Mouse (Mus musculus): Measurements from ENCODE around the gene Ppp1r9a. TPM values are rescaled to one million over a fixed set of nuclear protein-coding genes. Genes with fewer than 3 reads are reported as not detected.
A peak's percentile ranks its signal among the peaks of the same experiment; 100 is the strongest.

The Ppp1r9a gene
- polyA plus RNA-seq, 1 experiment from 2014 or later: 7.5 TPM

GRCm38 (mm10) chr6:4973337-4973736 lies 70.6 kb downstream of the Ppp1r9a start:
- H3K9ac ChIP-seq (ENCODE audit: low read depth, low read length): no peak overlapping the region
- ATAC-seq: peak; percentile 56
- 86% methylated on average over 10 of the region's 10 CpGs for WGBS
- no peaks in the 10 kb centered on the region for H3K27me3 ChIP-seq (replicated peaks; ENCODE audit: control insufficient read depth, insufficient read depth, low read length)
- H3K4me3 ChIP-seq (ENCODE audit: low read length): no peak overlapping the region
- no peaks in the 10 kb centered on the region for H3K36me3 ChIP-seq (ENCODE audit: control insufficient read depth, insufficient read depth, low read length)
- no peaks in the 10 kb centered on the region for H3K4me1 ChIP-seq (ENCODE audit: control insufficient read depth, insufficient read depth, low read length)
- no peak overlapping the region for H3K27ac ChIP-seq (ENCODE audit: low read length)
- no peak overlapping the region for H3K4me2 ChIP-seq (ENCODE audit: low read depth, low read length)
- no peaks in the 10 kb centered on the region for H3K9me3 ChIP-seq (ENCODE audit: control insufficient read depth, low read length)

- ATAC-seq: no peak
- Histone ChIP-seq H3K4me2 (ENCODE audit: low read depth, low read length) (no peak overlapping the region), H3K27ac (ENCODE audit: low read length) (no peak overlapping the region), H3K4me3 (ENCODE audit: low read length) (no peak overlapping the region), H3K4me1 (ENCODE audit: control insufficient read depth, insufficient read depth, low read length) (no peaks in the 10 kb centered on the region), H3K27me3 (replicated peaks; ENCODE audit: control insufficient read depth, insufficient read depth, low read length) (no peaks in the 10 kb centered on the region), H3K9ac (ENCODE audit: low read depth, low read length) (no peak overlapping the region), H3K9me3 (ENCODE audit: control insufficient read depth, low read length) (no peaks in the 10 kb centered on the region), H3K36me3 (ENCODE audit: control insufficient read depth, insufficient read depth, low read length) (no peaks in the 10 kb centered on the region)
- 93% methylated on average over 4 of the region's 4 CpGs for WGBS
Observed at GRCm38 (mm10) chr6:4977515-4977914, 74.8 kb downstream of the Ppp1r9a start.

- H3K27ac ChIP-seq (ENCODE audit: low read length): no peak overlapping the region
- 82% methylated on average over 2 of the region's 2 CpGs for WGBS
- H3K9me3 ChIP-seq (ENCODE audit: control insufficient read depth, low read length): no peaks in the 10 kb centered on the region
- H3K4me2 ChIP-seq (ENCODE audit: low read depth, low read length): no peak overlapping the region
- H3K4me1 ChIP-seq (ENCODE audit: control insufficient read depth, insufficient read depth, low read length): no peaks in the 10 kb centered on the region
- no peaks in the 10 kb centered on the region for H3K27me3 ChIP-seq (replicated peaks; ENCODE audit: control insufficient read depth, insufficient read depth, low read length)
- no peak for ATAC-seq
- no peaks in the 10 kb centered on the region for H3K36me3 ChIP-seq (ENCODE audit: control insufficient read depth, insufficient read depth, low read length)
- H3K4me3 ChIP-seq (ENCODE audit: low read length): no peak overlapping the region
- no peak overlapping the region for H3K9ac ChIP-seq (ENCODE audit: low read depth, low read length)
Observed at GRCm38 (mm10) chr6:4978249-4978648, 75.5 kb downstream of the Ppp1r9a start.

- Histone ChIP-seq H3K9ac (ENCODE audit: low read depth, low read length) (no peak overlapping the region), H3K4me3 (ENCODE audit: low read length) (no peak overlapping the region), H3K27ac (ENCODE audit: low read length) (no peak overlapping the region), H3K9me3 (ENCODE audit: control insufficient read depth, low read length) (no peaks in the 10 kb centered on the region), H3K4me1 (ENCODE audit: control insufficient read depth, insufficient read depth, low read length) (no peaks in the 10 kb centered on the region), H3K27me3 (replicated peaks; ENCODE audit: control insufficient read depth, insufficient read depth, low read length) (no peaks in the 10 kb centered on the region), H3K36me3 (ENCODE audit: control insufficient read depth, insufficient read depth, low read length) (no peaks in the 10 kb centered on the region), H3K4me2 (ENCODE audit: low read depth, low read length) (no peak overlapping the region)
- ATAC-seq: no peak
Observed at GRCm38 (mm10) chr6:4978897-4979296, 76.2 kb downstream of the Ppp1r9a start.

- no peaks in the 10 kb centered on the region for H3K4me1 ChIP-seq (ENCODE audit: control insufficient read depth, insufficient read depth, low read length)
- H3K27ac ChIP-seq (ENCODE audit: low read length): no peak overlapping the region
- no peak for ATAC-seq
- H3K9me3 ChIP-seq (ENCODE audit: control insufficient read depth, low read length): no peaks in the 10 kb centered on the region
- H3K4me2 ChIP-seq (ENCODE audit: low read depth, low read length): no peak overlapping the region
- H3K4me3 ChIP-seq (ENCODE audit: low read length): no peak overlapping the region
- H3K27me3 ChIP-seq (replicated peaks; ENCODE audit: control insufficient read depth, insufficient read depth, low read length): no peaks in the 10 kb centered on the region
- 81% methylated on average over 3 of the region's 3 CpGs for WGBS
- H3K36me3 ChIP-seq (ENCODE audit: control insufficient read depth, insufficient read depth, low read length): no peaks in the 10 kb centered on the region
- no peak overlapping the region for H3K9ac ChIP-seq (ENCODE audit: low read depth, low read length)
Observed at GRCm38 (mm10) chr6:4980113-4980512, 77.4 kb downstream of the Ppp1r9a start.

GRCm38 (mm10) chr6:4982686-4983162 lies 80.0 kb downstream of the Ppp1r9a start:
- H3K9me3 ChIP-seq (ENCODE audit: control insufficient read depth, low read length): no peaks in the 10 kb centered on the region
- H3K9ac ChIP-seq (ENCODE audit: low read depth, low read length): no peak overlapping the region
- H3K4me1 ChIP-seq (ENCODE audit: control insufficient read depth, insufficient read depth, low read length): no peaks in the 10 kb centered on the region
- H3K27me3 ChIP-seq (replicated peaks; ENCODE audit: control insufficient read depth, insufficient read depth, low read length): no peaks in the 10 kb centered on the region
- no peak overlapping the region for H3K27ac ChIP-seq (ENCODE audit: low read length)
- H3K36me3 ChIP-seq (ENCODE audit: control insufficient read depth, insufficient read depth, low read length): no peaks in the 10 kb centered on the region
- WGBS: 44% methylated on average over 9 of the region's 9 CpGs
- H3K4me3 ChIP-seq (ENCODE audit: low read length): no peak overlapping the region
- peak; percentile 88 for ATAC-seq
- H3K4me2 ChIP-seq (ENCODE audit: low read depth, low read length): no peak overlapping the region

- Histone ChIP-seq H3K27ac (ENCODE audit: low read length) (no peak overlapping the region), H3K4me3 (ENCODE audit: low read length) (no peak overlapping the region), H3K4me1 (ENCODE audit: control insufficient read depth, insufficient read depth, low read length) (no peaks in the 10 kb centered on the region), H3K36me3 (ENCODE audit: control insufficient read depth, insufficient read depth, low read length) (no peaks in the 10 kb centered on the region), H3K4me2 (ENCODE audit: low read depth, low read length) (no peak overlapping the region), H3K27me3 (replicated peaks; ENCODE audit: control insufficient read depth, insufficient read depth, low read length) (no peaks in the 10 kb centered on the region), H3K9me3 (ENCODE audit: control insufficient read depth, low read length) (no peaks in the 10 kb centered on the region), H3K9ac (ENCODE audit: low read depth, low read length) (no peak overlapping the region)
- 87% methylated on average over 3 of the region's 3 CpGs for WGBS
- no peak for ATAC-seq
Observed at GRCm38 (mm10) chr6:4985668-4986067, 83.0 kb downstream of the Ppp1r9a start.

GRCm38 (mm10) chr6:4987084-4987483 lies 84.4 kb downstream of the Ppp1r9a start:
- Histone ChIP-seq H3K9ac (ENCODE audit: low read depth, low read length) (no peak overlapping the region), H3K4me3 (ENCODE audit: low read length) (no peak overlapping the region), H3K4me2 (ENCODE audit: low read depth, low read length) (no peak overlapping the region), H3K4me1 (ENCODE audit: control insufficient read depth, insufficient read depth, low read length) (no peaks in the 10 kb centered on the region; the same call in 1 of the 2 replicates), H3K27ac (ENCODE audit: low read length) (no peak overlapping the region), H3K36me3 (ENCODE audit: control insufficient read depth, insufficient read depth, low read length) (no peaks in the 10 kb centered on the region), H3K9me3 (ENCODE audit: control insufficient read depth, low read length) (no peaks in the 10 kb centered on the region), H3K27me3 (replicated peaks; ENCODE audit: control insufficient read depth, insufficient read depth, low read length) (no peaks in the 10 kb centered on the region)
- WGBS: 94% methylated on average over 5 of the region's 5 CpGs
- no peak for ATAC-seq

- Histone ChIP-seq H3K4me3 (ENCODE audit: low read length) (no peak overlapping the region), H3K27me3 (replicated peaks; ENCODE audit: control insufficient read depth, insufficient read depth, low read length) (no peaks in the 10 kb centered on the region), H3K4me2 (ENCODE audit: low read depth, low read length) (no peak overlapping the region), H3K4me1 (ENCODE audit: control insufficient read depth, insufficient read depth, low read length) (no peaks in the 10 kb centered on the region; the same call in 1 of the 2 replicates), H3K27ac (ENCODE audit: low read length) (no peak overlapping the region), H3K9me3 (ENCODE audit: control insufficient read depth, low read length) (no peaks in the 10 kb centered on the region), H3K9ac (ENCODE audit: low read depth, low read length) (no peak overlapping the region), H3K36me3 (ENCODE audit: control insufficient read depth, insufficient read depth, low read length) (no peaks in the 10 kb centered on the region)
- WGBS: 46% methylated on average over 4 of the region's 4 CpGs
- ATAC-seq: no peak
Observed at GRCm38 (mm10) chr6:4988688-4989087, 86.0 kb downstream of the Ppp1r9a start.

- 95% methylated on average over 9 of the region's 9 CpGs for WGBS
- H3K4me3 ChIP-seq (ENCODE audit: low read length): no peak overlapping the region
- ATAC-seq: no peak
Observed at GRCm38 (mm10) chr6:4992308-4992707, 89.6 kb downstream of the Ppp1r9a start.

More at GRCm38 (mm10) chr6:4992308-4992707, 89.6 kb downstream of the Ppp1r9a start:
- Histone ChIP-seq H3K36me3 (ENCODE audit: control insufficient read depth, insufficient read depth, low read length) (no peaks in the 10 kb centered on the region), H3K9me3 (ENCODE audit: control insufficient read depth, low read length) (no peaks in the 10 kb centered on the region), H3K27me3 (replicated peaks; ENCODE audit: control insufficient read depth, insufficient read depth, low read length) (no peaks in the 10 kb centered on the region), H3K9ac (ENCODE audit: low read depth, low read length) (no peak overlapping the region), H3K4me1 (ENCODE audit: control insufficient read depth, insufficient read depth, low read length) (peaks cover 4% of the 10 kb centered on the region), H3K4me2 (ENCODE audit: low read depth, low read length) (no peak overlapping the region), H3K27ac (ENCODE audit: low read length) (no peak overlapping the region)

Data from intestine, embryonic 16.5 days (tissue).